Mouse (Mus musculus) embryonic fibroblast, embryonic 13.5 days (primary cell): ENCODE measurements around the gene Cacnb4. TPM values are rescaled to one million over a fixed set of nuclear protein-coding genes. Genes with fewer than 3 reads are reported as not detected.

Source experiments
- H3K27ac ChIP-seq: 2 replicates; pipeline ENCODE4 v1.5.1; 2012; ENCODE audit warnings: low read length, control low read depth, inconsistent platforms; ENCODE audit not compliant: insufficient read depth
- H3K4me1 ChIP-seq: 2 replicates; pipeline ENCODE4 v1.6.1; 2011; ENCODE audit warnings: low read length; ENCODE audit not compliant: control insufficient read depth, insufficient read depth
- H3K4me3 ChIP-seq: 2 replicates; pipeline ENCODE4 v1.5.1; 2011; ENCODE audit warnings: mild to moderate bottlenecking, control low read depth, low read length; ENCODE audit not compliant: insufficient read depth
- CTCF ChIP-seq: IDR thresholded peaks from 2 replicates; pipeline ENCODE4 v1.5.1; 2011; ENCODE audit warnings: mild to moderate bottlenecking, control low read depth, low read length, moderate library complexity, borderline replicate concordance; ENCODE audit not compliant: insufficient read depth
- POLR2A ChIP-seq: IDR thresholded peaks from 2 replicates; pipeline ENCODE4 v1.6.1; 2011; ENCODE audit warnings: low read depth, mild to moderate bottlenecking, control low read depth, low read length, moderate library complexity
- polyA plus RNA-seq: library from polyadenylated mRNA; stranded (reverse); fragments of >200 nt; gene quantifications from 2 replicates; pipeline ENCODE4 v1.2.4, GENCODE M21; 2011; ENCODE audit warnings: low read depth; ENCODE audit not compliant: missing spikeins, insufficient read length

The Cacnb4 gene
- polyA plus RNA-seq, 1 experiment: 0.93 TPM

- TF ChIP-seq CTCF: no peak
- TF ChIP-seq POLR2A: no peak
- Histone ChIP-seq H3K4me3 (no peak overlapping the region), H3K27ac (no peak overlapping the region), H3K4me1 (no peaks in the 10 kb centered on the region)
Observed at GRCm38 (mm10) chr2:52394529-52394928, 282.1 kb downstream of the Cacnb4 start.

- H3K4me1 ChIP-seq: no peaks in the 10 kb centered on the region
- no peak for TF ChIP-seq POLR2A
- no peak for TF ChIP-seq CTCF
- H3K27ac ChIP-seq: no peak overlapping the region
- no peak overlapping the region for H3K4me3 ChIP-seq
Observed at GRCm38 (mm10) chr2:52390415-52390975, 286.1 kb downstream of the Cacnb4 start.

GRCm38 (mm10) chr2:52389975-52390374 lies 286.7 kb downstream of the Cacnb4 start:
- Histone ChIP-seq H3K27ac (no peak overlapping the region), H3K4me1 (no peaks in the 10 kb centered on the region), H3K4me3 (no peak overlapping the region)
- TF ChIP-seq CTCF (no peak), POLR2A (no peak)

GRCm38 (mm10) chr2:52386451-52386850 lies 290.2 kb downstream of the Cacnb4 start:
- Histone ChIP-seq H3K27ac (no peak overlapping the region), H3K4me3 (no peak overlapping the region), H3K4me1 (no peaks in the 10 kb centered on the region)
- no peak for TF ChIP-seq CTCF
- no peak for TF ChIP-seq POLR2A

- H3K4me3 ChIP-seq: no peak overlapping the region
- TF ChIP-seq POLR2A (no peak), CTCF (no peak)
- H3K27ac ChIP-seq: no peak overlapping the region
- H3K4me1 ChIP-seq: no peaks in the 10 kb centered on the region
Observed at GRCm38 (mm10) chr2:52386037-52386436, 290.6 kb downstream of the Cacnb4 start.

GRCm38 (mm10) chr2:52378848-52379261 lies 297.8 kb downstream of the Cacnb4 start:
- TF ChIP-seq CTCF (no peak), POLR2A (no peak)
- Histone ChIP-seq H3K4me3 (no peak overlapping the region), H3K4me1 (no peaks in the 10 kb centered on the region), H3K27ac (no peak overlapping the region)

- Histone ChIP-seq H3K4me1 (no peaks in the 10 kb centered on the region), H3K4me3 (no peak within 1 kb of the TSS), H3K27ac (no peak within 1 kb of the TSS)
- TF ChIP-seq CTCF: no peak
- TF ChIP-seq POLR2A: no peak
Observed at GRCm38 (mm10) chr2:52378448-52378804, 298.2 kb downstream of the Cacnb4 start, which contains the start of gene Neb. Gene Neb (minus strand): TSS chr2:52378474.

Other genes with a start within 250 kb of the Cacnb4 start
- gene Stam2, start 65.5 kb upstream of the Cacnb4 start, polyA plus RNA-seq: 39.8 and 43.0 TPM in 2 replicates
- gene Fmnl2, start 181.0 kb upstream of the Cacnb4 start, polyA plus RNA-seq: 34.0 and 63.0 TPM in 2 replicates